Mouse (Mus musculus): ENCODE measurements at regions not wholly inside any gene's neighbourhood (a gene's known extent, or its start where the extent isn't known, plus 50 kb on each side); places are given as distances from the start of the nearest gene placed in this dataset.
A peak's percentile ranks its signal among the peaks of the same experiment; 100 is the strongest.

DNA sequence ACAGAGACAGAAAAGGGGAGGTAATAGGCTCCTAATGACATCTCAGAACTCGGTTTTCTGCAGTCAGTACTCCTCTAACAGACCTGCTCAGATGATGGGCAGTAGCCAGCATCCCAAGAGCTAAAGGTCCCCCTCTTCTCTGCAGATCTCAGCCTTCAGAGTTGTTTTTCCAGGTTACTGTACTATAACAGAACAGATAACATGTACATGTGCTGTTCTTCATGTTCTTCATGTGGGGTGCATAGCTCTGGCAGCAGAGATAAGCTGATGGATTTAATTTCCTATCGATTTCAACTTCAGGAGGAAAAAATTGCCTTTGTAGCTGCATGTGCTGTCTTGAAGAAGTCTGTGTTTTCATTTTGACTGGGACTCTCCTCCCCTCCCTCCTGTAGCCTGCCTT is 115.8 kb upstream of the Serp2 start:
- no peak for ATAC-seq (replicated peaks; ENCODE audit: extremely low read depth, insufficient read depth, low FRiP score)
- no peak overlapping the region for H3K4me3 ChIP-seq (ENCODE audit: low read length)
- H3K4me2 ChIP-seq (ENCODE audit: low read depth, low read length), result no peak overlapping the region
- WGBS, result 78% methylated on average over 2 of the region's 2 CpGs
- H3K9ac ChIP-seq (ENCODE audit: low read length), result no peak overlapping the region
- H3K4me1 ChIP-seq (ENCODE audit: control insufficient read depth, insufficient read depth, low read length), result peaks cover 25% of the 10 kb centered on the region
- H3K27ac ChIP-seq (ENCODE audit: low read length), result no peak overlapping the region
- no peaks in the 10 kb centered on the region for H3K9me3 ChIP-seq (replicated peaks; ENCODE audit: control insufficient read depth, low read length)
- H3K27me3 ChIP-seq (ENCODE audit: control insufficient read depth, insufficient read depth, low read length), result no peaks in the 10 kb centered on the region
- no peaks in the 10 kb centered on the region for H3K36me3 ChIP-seq (ENCODE audit: control insufficient read depth, insufficient read depth)

DNA sequence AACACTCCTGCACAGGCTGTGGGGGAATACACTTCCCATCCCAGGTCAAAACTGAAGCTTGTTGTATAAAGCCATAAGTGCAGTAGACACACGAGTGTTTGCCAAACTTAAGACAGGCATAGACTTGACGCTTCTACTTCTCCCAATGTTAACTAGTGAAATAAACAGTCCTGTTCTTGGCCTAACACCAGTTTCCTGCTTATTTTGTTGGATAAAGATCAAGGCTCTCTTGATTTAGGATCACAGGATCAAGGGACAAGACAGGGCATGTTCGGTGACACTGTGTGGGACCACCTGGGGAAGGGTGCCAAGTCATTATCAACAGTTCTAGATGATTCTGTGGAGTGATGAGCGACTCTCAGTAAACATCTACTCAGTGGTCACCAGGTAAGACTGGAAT is 114.3 kb upstream of the Serp2 start:
- H3K27me3 ChIP-seq (ENCODE audit: control insufficient read depth, insufficient read depth, low read length), result no peaks in the 10 kb centered on the region
- ATAC-seq (replicated peaks; ENCODE audit: extremely low read depth, insufficient read depth, low FRiP score), result no peak; the same call in 1 of the 2 replicates
- no peak overlapping the region for H3K27ac ChIP-seq (ENCODE audit: low read length)

DNA sequence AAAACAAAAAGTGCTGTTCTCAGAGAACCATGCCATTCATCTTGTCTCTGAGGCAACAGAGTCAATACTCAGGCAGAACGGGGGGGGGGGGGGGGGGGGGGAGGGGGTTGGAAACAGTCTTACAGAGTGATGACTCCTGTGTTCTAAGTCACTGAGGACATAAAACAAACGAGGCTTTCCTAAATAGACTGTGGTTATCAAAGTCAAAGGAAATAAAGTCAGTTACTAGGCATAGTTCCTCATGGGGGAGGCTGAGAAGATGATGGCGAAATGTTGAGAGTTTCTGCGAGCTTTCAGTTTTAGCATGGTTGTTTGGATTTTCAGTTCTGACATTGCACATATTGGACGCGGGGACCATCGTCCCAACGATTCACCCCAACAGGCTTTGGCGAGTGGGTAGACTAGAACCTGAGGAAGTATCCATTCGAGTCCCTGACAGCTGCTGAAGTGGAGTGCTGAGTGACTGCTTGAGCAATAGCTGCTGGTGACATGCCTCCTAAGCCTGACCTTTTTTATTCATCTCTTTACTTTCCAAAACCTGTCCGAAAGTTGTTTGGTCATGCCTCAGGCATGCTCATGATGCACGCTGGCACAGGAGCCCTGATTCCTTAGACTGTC is 109.2 kb upstream of the Serp2 start:
- Histone ChIP-seq H3K9me3 (replicated peaks; ENCODE audit: control insufficient read depth, low read length) (no peaks in the 10 kb centered on the region), H3K4me2 (ENCODE audit: low read depth, low read length) (no peak overlapping the region), H3K9ac (ENCODE audit: low read length) (no peak overlapping the region), H3K36me3 (ENCODE audit: control insufficient read depth, insufficient read depth) (no peaks in the 10 kb centered on the region), H3K4me1 (ENCODE audit: control insufficient read depth, insufficient read depth, low read length) (no peaks in the 10 kb centered on the region; the same call in 1 of the 2 replicates), H3K27me3 (ENCODE audit: control insufficient read depth, insufficient read depth, low read length) (no peaks in the 10 kb centered on the region), H3K4me3 (ENCODE audit: low read length) (no peak overlapping the region), H3K27ac (ENCODE audit: low read length) (no peak overlapping the region)
- no peak for ATAC-seq (replicated peaks; ENCODE audit: extremely low read depth, insufficient read depth, low FRiP score)
- 62% methylated on average over 12 of the region's 12 CpGs for WGBS

More for the DNA sequence above, 114.3 kb upstream of the Serp2 start:
- WGBS, result 73% methylated on average over 4 of the region's 4 CpGs
- H3K4me3 ChIP-seq (ENCODE audit: low read length), result no peak overlapping the region
- no peak overlapping the region for H3K9ac ChIP-seq (ENCODE audit: low read length)
- H3K4me1 ChIP-seq (ENCODE audit: control insufficient read depth, insufficient read depth, low read length), result peaks cover 25% of the 10 kb centered on the region
- no peaks in the 10 kb centered on the region for H3K9me3 ChIP-seq (replicated peaks; ENCODE audit: control insufficient read depth, low read length)
- no peaks in the 10 kb centered on the region for H3K36me3 ChIP-seq (ENCODE audit: control insufficient read depth, insufficient read depth)
- no peak overlapping the region for H3K4me2 ChIP-seq (ENCODE audit: low read depth, low read length)

DNA sequence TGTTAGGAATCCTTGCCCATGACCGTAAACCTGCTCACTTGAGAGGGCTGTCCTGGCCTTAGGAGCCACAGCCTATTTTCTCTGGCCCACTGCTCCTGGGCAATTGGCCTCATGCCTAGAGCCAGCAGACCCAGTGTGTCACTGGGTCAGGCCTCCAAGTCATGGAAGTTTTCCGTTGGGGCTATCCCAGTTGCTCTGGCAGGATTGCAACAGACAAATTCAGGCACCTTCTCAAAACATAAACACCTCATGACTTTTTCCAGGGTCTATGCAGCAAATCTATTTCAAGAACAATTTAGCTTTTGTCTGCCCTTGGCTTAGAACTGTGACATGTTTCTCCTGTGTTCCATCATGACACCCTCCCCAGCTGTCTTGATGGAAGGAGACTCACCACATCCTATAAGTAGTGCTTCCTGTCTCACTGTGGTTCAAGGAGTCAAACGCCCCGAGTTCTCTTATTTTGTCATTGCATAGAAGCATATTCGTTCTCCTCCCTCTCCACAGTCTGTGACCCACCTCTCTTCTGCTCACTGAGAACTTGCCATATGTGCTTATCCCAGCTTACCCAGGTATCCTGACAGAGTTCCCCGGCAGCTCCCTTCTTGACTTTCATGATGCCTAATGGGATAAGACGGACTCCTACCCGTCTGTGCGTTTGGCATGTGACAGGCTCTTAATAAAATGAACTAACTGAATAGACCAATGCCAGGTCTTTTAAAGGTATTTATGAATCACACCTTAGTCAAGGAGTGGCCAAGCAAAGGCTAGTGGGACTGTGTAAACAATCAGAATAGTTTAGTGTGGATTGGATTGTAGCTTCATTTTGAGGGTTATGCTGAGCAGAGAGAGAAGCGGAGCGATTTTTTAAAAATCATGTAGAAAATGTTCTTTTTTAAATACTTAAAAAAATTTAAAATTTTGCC is 108.2 kb upstream of the Serp2 start:
- no peaks in the 10 kb centered on the region for H3K36me3 ChIP-seq (ENCODE audit: control insufficient read depth, insufficient read depth)
- H3K4me1 ChIP-seq (ENCODE audit: control insufficient read depth, insufficient read depth, low read length), result no peaks in the 10 kb centered on the region; the same call in 1 of the 2 replicates
- H3K4me2 ChIP-seq (ENCODE audit: low read depth, low read length), result no peak overlapping the region
- peak; percentile 58; the same call in 1 of the 2 replicates for ATAC-seq (replicated peaks; ENCODE audit: extremely low read depth, insufficient read depth, low FRiP score)
- H3K27me3 ChIP-seq (ENCODE audit: control insufficient read depth, insufficient read depth, low read length), result no peaks in the 10 kb centered on the region
- no peak overlapping the region for H3K9ac ChIP-seq (ENCODE audit: low read length)
- 68% methylated on average over 11 of the region's 11 CpGs for WGBS
- no peak overlapping the region for H3K27ac ChIP-seq (ENCODE audit: low read length)
- no peaks in the 10 kb centered on the region for H3K9me3 ChIP-seq (replicated peaks; ENCODE audit: control insufficient read depth, low read length)
- no peak overlapping the region for H3K4me3 ChIP-seq (ENCODE audit: low read length)

DNA sequence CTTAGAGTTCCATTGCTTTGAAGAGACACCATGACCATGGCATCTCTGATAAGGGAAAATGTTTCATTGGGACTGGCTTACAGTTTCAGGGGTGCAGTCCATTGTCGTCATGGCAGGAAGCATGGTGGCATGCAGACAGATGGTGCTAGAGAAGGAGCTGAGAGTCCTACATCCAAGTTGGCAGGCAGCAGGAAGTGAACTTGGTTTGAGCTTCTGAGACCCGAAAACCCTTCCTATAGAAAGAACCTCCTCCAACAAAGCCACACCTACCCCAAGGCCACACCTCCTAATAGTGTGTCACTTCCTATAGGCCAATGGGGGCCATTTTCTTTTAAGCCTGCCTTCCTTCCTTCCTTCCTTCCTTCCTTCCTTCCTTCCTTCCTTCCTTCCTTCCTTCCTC is 107.1 kb upstream of the Serp2 start:
- H3K27me3 ChIP-seq (ENCODE audit: control insufficient read depth, insufficient read depth, low read length), result no peaks in the 10 kb centered on the region
- H3K9me3 ChIP-seq (replicated peaks; ENCODE audit: control insufficient read depth, low read length), result no peaks in the 10 kb centered on the region
- no peak for ATAC-seq (replicated peaks; ENCODE audit: extremely low read depth, insufficient read depth, low FRiP score)
- peaks cover 7% of the 10 kb centered on the region for H3K4me1 ChIP-seq (ENCODE audit: control insufficient read depth, insufficient read depth, low read length)
- H3K4me3 ChIP-seq (ENCODE audit: low read length), result no peak overlapping the region
- 94% methylated on average over 2 of the region's 2 CpGs for WGBS
- no peak overlapping the region for H3K27ac ChIP-seq (ENCODE audit: low read length)
- H3K9ac ChIP-seq (ENCODE audit: low read length), result no peak overlapping the region
- no peak overlapping the region for H3K4me2 ChIP-seq (ENCODE audit: low read depth, low read length)
- no peaks in the 10 kb centered on the region for H3K36me3 ChIP-seq (ENCODE audit: control insufficient read depth, insufficient read depth)

DNA sequence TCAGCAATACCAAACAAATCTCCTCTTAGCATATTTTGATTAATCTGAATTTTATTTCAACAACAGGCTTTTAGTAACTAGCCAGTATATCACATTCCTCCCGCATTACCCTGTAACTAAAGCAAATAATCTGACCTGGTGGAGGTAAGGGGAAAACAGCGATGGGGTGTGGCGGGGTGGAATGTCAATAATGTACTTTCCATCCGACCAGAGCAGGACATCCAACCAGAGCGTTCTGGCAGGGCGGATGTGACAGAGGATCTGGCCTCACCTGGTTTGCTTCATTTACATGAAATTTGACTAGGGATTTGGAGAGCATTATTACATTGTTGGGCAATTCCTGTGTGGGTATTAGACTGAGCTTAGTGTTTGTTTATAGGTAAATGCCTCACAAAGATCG is 106.2 kb upstream of the Serp2 start:
- Histone ChIP-seq H3K36me3 (ENCODE audit: control insufficient read depth, insufficient read depth) (no peaks in the 10 kb centered on the region), H3K4me3 (ENCODE audit: low read length) (no peak overlapping the region), H3K4me2 (ENCODE audit: low read depth, low read length) (no peak overlapping the region), H3K27me3 (ENCODE audit: control insufficient read depth, insufficient read depth, low read length) (no peaks in the 10 kb centered on the region), H3K9me3 (replicated peaks; ENCODE audit: control insufficient read depth, low read length) (no peaks in the 10 kb centered on the region), H3K9ac (ENCODE audit: low read length) (no peak overlapping the region), H3K27ac (ENCODE audit: low read length) (no peak overlapping the region), H3K4me1 (ENCODE audit: control insufficient read depth, insufficient read depth, low read length) (peaks cover 16% of the 10 kb centered on the region)
- no peak for ATAC-seq (replicated peaks; ENCODE audit: extremely low read depth, insufficient read depth, low FRiP score)
- 75% methylated on average over 7 of the region's 7 CpGs for WGBS

DNA sequence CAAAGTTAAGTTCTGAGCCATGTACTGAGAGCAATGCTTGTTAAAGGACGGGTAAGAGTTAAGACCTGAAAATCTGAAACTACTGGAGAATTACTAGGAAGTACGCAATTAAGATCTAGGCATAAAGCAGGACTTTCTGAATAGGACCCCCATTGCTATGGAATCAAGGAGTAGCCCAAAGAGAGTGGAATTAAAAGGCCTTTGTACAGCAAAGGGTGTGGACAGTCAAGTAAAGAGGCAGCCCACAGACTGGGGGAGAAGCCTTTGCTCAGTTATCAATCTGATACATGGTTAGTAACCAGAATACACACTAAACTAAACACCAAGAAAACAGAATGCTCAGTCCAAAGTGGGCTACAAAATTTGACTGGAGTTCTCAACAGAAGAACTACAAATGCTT is 104.2 kb upstream of the Serp2 start:
- no peak for ATAC-seq (replicated peaks; ENCODE audit: extremely low read depth, insufficient read depth, low FRiP score)

DNA sequence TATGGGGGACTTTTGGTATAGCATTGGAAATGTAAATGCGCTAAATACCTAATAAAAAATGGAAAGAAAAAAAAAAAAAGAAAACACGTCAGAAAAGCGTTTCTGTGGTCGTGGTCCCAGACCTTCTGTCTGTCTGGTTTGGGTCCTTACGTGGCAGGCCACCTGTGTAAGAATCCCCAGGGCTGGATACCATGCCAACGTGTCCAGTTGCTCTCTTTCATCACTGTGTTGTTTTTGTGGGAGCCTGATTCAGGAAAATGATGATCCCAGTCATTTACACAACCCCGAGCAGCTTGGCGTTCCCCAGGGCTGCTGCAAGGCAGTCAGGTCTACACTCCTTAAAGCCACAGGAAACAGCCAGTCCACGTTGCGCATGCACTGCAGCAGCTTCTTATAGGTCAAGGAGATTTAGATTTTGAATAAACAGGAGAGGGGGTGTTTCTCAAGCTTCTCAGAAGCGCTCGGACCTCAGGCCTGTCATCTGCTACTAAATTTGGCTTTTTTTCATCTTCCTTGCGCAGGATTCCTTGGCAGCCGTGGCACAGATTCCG is 102.3 kb upstream of the Serp2 start:
- no peak overlapping the region for H3K9ac ChIP-seq (ENCODE audit: low read length)
- no peaks in the 10 kb centered on the region for H3K27me3 ChIP-seq (ENCODE audit: control insufficient read depth, insufficient read depth, low read length)
- 54% methylated on average over 15 of the region's 15 CpGs for WGBS
- no peaks in the 10 kb centered on the region for H3K9me3 ChIP-seq (replicated peaks; ENCODE audit: control insufficient read depth, low read length)
- no peaks in the 10 kb centered on the region for H3K36me3 ChIP-seq (ENCODE audit: control insufficient read depth, insufficient read depth)
- H3K4me1 ChIP-seq (ENCODE audit: control insufficient read depth, insufficient read depth, low read length), result peaks cover 20% of the 10 kb centered on the region
- no peak for ATAC-seq (replicated peaks; ENCODE audit: extremely low read depth, insufficient read depth, low FRiP score)
- H3K4me3 ChIP-seq (ENCODE audit: low read length), result no peak overlapping the region
- H3K4me2 ChIP-seq (ENCODE audit: low read depth, low read length), result no peak overlapping the region
- H3K27ac ChIP-seq (ENCODE audit: low read length), result no peak overlapping the region

More for the DNA sequence above, 104.2 kb upstream of the Serp2 start:
- Histone ChIP-seq H3K4me3 (ENCODE audit: low read length) (no peak overlapping the region), H3K27me3 (ENCODE audit: control insufficient read depth, insufficient read depth, low read length) (no peaks in the 10 kb centered on the region), H3K4me2 (ENCODE audit: low read depth, low read length) (no peak overlapping the region), H3K36me3 (ENCODE audit: control insufficient read depth, insufficient read depth) (no peaks in the 10 kb centered on the region), H3K9ac (ENCODE audit: low read length) (no peak overlapping the region), H3K4me1 (ENCODE audit: control insufficient read depth, insufficient read depth, low read length) (peaks cover 20% of the 10 kb centered on the region), H3K9me3 (replicated peaks; ENCODE audit: control insufficient read depth, low read length) (no peaks in the 10 kb centered on the region), H3K27ac (ENCODE audit: low read length) (no peak overlapping the region)
- WGBS, result 92% methylated on average over 2 of the region's 2 CpGs

All from heart, embryonic 16.5 days (tissue).